Mouse (Mus musculus) bone marrow, adult 2 months (tissue): Measurements from ENCODE around the gene Cdcp1. TPM values are rescaled to one million over a fixed set of nuclear protein-coding genes. Genes with fewer than 3 reads are reported as not detected.

Experiments
- H3K27ac ChIP-seq: fragments of 200-500 bp; 2 replicates; pipeline ENCODE4 v1.5.1; 2012; ENCODE audit warnings: low read depth, mild to moderate bottlenecking, control low read depth, inconsistent platforms, low read length; ENCODE audit not compliant: control insufficient read depth, poor library complexity, insufficient read depth
- H3K4me1 ChIP-seq: fragments of 200-500 bp; 2 replicates; pipeline ENCODE4 v1.6.1; 2011; ENCODE audit warnings: low read length; ENCODE audit not compliant: control insufficient read depth, insufficient read depth
- H3K4me3 ChIP-seq: fragments of 200-500 bp; replicated peaks from 2 replicates; pipeline ENCODE3; 2011; ENCODE audit warnings: mild to moderate bottlenecking, low read depth, low read length, control low read depth; ENCODE audit not compliant: control insufficient read depth
- CTCF ChIP-seq: fragments of 200-500 bp; IDR thresholded peaks from 2 replicates; pipeline ENCODE4 v1.5.1; 2011; ENCODE audit warnings: low read length, control low read depth; ENCODE audit not compliant: control insufficient read depth, insufficient read depth
- POLR2A ChIP-seq: fragments of 200-500 bp; IDR thresholded peaks from 2 replicates; pipeline ENCODE4 v1.6.1; 2011; ENCODE audit warnings: low read depth, mild to moderate bottlenecking, control low read depth, low read length, borderline replicate concordance; ENCODE audit not compliant: control insufficient read depth
- WGBS: fragments of 180-500 bp; shearing (Covaris S2); methylation state at CpG from one replicate; pipeline ENCODE4 v1.1.7; 2018; 5-methylcytosine and 5-hydroxymethylcytosine counted together
- polyA plus RNA-seq: library from polyadenylated mRNA; stranded (reverse); fragments of >200 nt; gene quantifications from 2 replicates; pipeline ENCODE4 v1.2.4, GENCODE M21; 2011; ENCODE audit warnings: low replicate concordance; ENCODE audit not compliant: missing spikeins, insufficient read depth, insufficient read length

The Cdcp1 gene
- polyA plus RNA-seq, 1 experiment: not detected

- H3K4me3 ChIP-seq: no peak overlapping the region
- 8% methylated on average over 3 of the region's 3 CpGs for WGBS
- H3K27ac ChIP-seq: no peak overlapping the region
- TF ChIP-seq CTCF (no peak), POLR2A (no peak)
- no peaks in the 10 kb centered on the region for H3K4me1 ChIP-seq
Observed at GRCm38 (mm10) chr9:123152026-123152425, 63.8 kb downstream of the Cdcp1 start.

DNA sequence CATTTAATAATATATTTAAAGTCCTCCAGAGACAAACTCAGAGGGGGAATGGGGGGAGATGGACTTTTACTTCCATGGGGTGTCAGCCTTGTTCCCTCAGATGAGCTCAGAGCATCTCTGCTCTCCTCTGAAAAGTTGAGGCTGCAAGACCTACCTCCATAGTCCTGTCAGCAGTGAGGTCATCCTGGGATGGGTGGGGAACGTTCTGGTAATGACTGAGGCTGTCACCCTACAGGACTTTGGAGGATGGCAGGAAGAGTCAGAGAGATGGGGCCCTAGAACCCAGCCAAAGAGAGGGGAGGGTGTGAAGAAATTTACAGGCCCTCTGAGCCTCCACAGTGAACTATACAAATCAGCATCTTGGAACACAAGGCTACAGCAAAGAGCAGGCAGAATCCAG lies 64.3 kb downstream of the Cdcp1 start:
- 26% methylated on average over 1 of the region's 1 CpGs for WGBS
- TF ChIP-seq CTCF (no peak), POLR2A (no peak)
- no peaks in the 10 kb centered on the region for H3K4me1 ChIP-seq
- no peak overlapping the region for H3K4me3 ChIP-seq
- H3K27ac ChIP-seq: no peak overlapping the region

DNA sequence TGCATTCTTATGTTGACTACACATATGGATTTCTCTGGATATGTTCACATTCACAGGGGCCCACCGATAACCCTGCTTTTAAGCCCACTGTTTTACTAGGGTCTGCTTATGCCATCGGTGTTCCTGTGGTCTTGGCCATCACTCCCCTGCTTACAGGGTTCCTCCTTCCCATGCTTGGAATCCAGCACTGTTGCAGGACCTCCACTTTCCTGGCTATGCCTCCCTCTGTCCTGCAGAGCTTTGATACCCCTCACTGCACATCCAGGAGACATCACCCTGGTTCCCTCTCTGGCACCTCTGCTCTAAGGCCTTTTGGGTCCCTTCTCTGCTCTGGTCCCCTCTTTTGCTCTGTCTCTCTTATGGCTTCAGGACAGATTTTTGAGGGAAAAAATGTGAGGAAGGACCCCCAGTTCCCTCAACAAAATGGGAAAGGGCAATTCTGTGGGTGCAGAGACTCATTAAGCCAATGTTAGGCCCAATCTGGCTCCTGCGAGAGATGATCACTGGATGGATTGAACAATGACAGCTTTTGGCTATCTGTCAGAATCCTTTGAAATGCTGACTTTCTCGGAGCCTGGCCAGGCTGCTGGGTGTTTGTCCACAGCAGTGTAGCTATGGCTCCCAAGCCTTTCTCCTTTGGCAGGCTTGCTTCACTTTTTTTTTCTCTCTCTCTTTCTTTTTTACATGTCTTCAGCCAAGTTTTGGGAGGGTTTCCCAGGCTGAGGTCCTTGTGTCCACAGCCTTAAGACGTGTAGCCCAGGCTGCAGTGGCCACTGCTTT lies 65.4 kb downstream of the Cdcp1 start, which contains the start of gene Clec3b:
Gene Clec3b (plus strand): TSS at position 706 of the 780 bp plus-strand sequence.
- 87% methylated on average over 5 of the region's 5 CpGs for WGBS
- H3K27ac ChIP-seq: no peak within 1 kb of the TSS
- TF ChIP-seq POLR2A: no peak
- no peak for TF ChIP-seq CTCF
- no peaks in the 10 kb centered on the region for H3K4me1 ChIP-seq
- no peak within 1 kb of the TSS for H3K4me3 ChIP-seq

GRCm38 (mm10) chr9:123148430-123148829 lies 67.4 kb downstream of the Cdcp1 start:
- no peak for TF ChIP-seq CTCF
- no peak for TF ChIP-seq POLR2A
- Histone ChIP-seq H3K4me3 (no peak overlapping the region), H3K4me1 (no peaks in the 10 kb centered on the region), H3K27ac (no peak overlapping the region)
- WGBS: 85% methylated on average over 5 of the region's 5 CpGs

DNA sequence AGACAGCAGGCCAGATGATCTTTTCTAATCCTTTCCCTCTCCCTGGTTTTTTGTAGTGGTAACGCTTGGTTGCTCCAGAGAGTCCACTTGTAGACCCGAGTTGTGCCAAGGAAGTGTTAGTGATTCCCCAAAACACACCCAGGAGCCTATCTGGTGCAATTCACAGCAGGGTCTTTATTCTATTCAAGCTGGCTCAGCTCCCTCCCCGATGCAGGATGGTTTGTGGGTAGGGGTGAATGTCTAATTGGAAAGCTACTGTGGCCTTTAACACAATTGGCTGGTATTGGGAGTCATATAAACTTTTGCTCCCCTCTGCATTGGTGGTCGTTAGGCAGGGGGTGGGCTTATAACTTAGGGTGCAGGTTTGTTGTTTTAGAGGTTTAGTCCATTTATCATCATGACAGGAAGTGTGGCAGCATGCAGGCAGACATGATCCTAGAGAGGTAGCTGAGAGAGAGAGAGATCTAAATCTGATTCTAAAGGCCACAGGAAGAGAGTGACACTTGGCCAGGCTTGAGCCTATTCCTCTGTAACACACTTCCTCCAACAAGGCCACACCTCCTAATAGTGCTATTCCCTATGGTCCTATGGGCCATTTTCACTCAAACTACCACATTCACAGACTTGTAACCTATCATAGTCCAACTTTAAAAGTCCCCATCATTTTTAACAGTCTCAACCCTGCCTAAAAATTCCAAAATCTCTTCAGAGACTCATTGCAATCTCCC lies 75.8 kb downstream of the Cdcp1 start:
- 50% methylated on average over 4 of the region's 4 CpGs for WGBS
- TF ChIP-seq POLR2A (no peak), CTCF (no peak)
- Histone ChIP-seq H3K4me3 (no peak overlapping the region), H3K27ac (no peak overlapping the region), H3K4me1 (no peaks in the 10 kb centered on the region)

DNA sequence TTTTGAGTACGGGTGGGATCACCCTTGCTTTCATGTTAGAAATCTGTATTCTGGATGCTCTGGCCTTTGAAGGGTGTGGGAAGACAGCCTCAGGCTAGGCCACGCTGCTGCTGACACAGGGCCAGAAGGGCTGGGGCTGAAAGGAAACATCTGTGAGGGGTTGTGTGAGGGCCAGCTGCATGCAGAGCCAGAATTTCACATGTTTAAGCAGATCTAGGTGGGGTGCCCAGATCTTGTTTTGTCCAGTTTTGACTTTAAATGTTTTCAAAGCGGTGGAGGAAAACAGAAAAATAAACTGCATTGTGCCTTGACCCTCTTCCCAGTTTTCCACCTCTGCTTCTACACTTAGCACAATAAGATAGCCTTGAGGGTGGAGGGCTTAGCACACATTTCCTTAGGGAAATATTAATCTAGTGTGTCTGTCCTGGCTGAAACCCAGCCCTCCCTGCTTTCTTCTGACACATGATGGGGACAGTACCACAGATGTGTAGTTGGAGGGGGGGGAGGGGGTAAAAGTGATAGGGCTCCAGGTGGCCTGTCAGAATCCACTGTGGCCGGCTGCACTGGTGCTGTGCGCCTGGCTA lies 76.9 kb downstream of the Cdcp1 start:
- TF ChIP-seq POLR2A: no peak
- Histone ChIP-seq H3K4me3 (no peak overlapping the region), H3K27ac (no peak overlapping the region), H3K4me1 (no peaks in the 10 kb centered on the region)
- WGBS: 64% methylated on average over 5 of the region's 5 CpGs

DNA sequence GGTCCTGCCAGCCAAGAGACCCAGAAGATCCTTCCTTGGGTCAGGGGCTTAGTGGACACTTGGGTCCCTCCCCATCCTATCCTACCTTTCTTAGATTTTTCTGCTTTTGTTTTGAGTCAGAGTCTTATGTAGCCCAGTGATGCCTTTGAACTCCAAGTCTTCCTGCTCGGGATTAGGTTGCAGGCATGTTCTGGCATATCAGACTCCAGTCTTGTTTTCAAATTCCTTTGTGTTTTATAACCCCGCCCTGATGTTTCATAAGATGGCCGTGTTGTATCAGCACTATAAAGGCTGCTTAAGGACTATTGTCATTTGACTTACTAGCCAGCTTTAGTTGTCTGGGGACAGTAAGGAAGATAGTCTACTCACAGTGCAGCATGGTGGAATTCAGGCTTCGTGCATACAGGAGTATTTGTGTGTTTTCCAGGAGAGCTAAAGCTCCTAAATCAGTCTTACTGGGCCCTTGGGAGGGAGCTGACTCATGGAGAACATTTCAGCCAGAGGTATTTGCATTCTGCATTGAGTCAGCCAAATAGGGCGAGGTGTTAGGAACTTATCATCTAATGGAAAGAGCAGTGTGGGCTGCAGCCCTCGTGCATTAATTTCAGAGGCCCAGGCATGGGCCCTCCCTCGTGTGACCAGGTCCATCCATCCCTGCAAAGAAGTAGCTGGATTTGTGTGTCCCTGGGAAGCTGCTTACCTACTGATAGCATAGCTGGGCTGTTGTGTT lies 78.7 kb downstream of the Cdcp1 start:
- Histone ChIP-seq H3K4me1 (no peaks in the 10 kb centered on the region), H3K27ac (no peak overlapping the region), H3K4me3 (no peak overlapping the region)
- 82% methylated on average over 7 of the region's 7 CpGs for WGBS
- TF ChIP-seq POLR2A (no peak), CTCF (no peak)

GRCm38 (mm10) chr9:123132994-123133393 lies 82.8 kb downstream of the Cdcp1 start:
- H3K4me3 ChIP-seq: no peak overlapping the region
- 87% methylated on average over 3 of the region's 3 CpGs for WGBS
- H3K4me1 ChIP-seq: no peaks in the 10 kb centered on the region
- TF ChIP-seq POLR2A: no peak
- no peak for TF ChIP-seq CTCF
- no peak overlapping the region for H3K27ac ChIP-seq
